Mouse (Mus musculus): ENCODE data around the gene Kcnk3.

The Kcnk3 gene

DNA sequence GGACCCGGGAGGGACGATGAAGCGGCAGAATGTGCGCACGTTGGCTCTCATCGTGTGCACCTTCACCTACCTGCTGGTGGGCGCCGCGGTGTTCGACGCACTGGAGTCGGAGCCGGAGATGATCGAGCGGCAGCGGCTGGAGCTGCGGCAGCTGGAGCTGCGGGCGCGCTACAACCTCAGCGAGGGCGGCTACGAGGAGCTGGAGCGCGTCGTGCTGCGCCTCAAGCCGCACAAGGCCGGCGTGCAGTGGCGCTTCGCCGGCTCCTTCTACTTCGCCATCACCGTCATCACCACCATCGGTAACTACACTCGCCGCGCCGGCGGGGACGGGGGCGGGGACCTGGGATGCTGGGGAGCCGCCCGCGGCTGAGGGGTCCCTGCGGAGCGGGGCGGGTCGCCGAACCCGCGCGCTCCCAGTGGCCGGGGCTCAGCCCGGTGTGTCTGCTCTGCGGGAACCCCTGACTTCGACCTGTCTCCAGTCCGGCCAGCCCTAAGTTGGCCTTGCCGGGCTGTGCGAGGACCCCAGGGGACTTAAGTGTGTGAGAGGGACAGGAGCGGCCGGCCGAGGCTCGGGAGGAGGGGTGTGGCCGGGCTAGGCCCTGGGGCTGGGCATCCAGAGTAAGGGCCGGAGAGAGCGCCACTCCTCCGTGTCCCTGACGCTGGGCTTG is 465 bp downstream of the Kcnk3 start:
- DNase-seq (ENCODE audit: low read depth): no peak

GRCm38 (mm10) chr5:30589069-30589468 is 1.1 kb downstream of the Kcnk3 start:
- no peak for DNase-seq (ENCODE audit: low read depth)

DNA sequence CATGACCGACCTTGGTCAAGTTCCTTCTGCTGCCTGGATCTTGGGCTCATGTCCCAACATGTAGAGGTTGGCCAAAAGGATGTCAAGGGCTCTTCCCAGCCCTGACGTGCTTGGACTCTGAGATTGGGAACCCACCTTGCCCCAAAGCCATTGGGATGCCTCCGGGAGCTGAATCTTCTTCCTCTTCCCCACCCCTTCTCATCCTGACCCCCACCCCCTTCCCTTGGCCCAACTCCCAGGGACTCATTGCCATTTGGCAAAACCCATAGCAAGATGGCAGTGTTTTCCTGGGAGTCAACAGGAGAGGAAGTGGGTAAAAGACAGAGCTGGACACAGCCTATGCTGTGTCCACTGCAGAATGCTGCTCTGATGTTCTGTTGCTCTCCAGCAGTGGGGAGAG is 1.6 kb downstream of the Kcnk3 start:
- no peak for DNase-seq (ENCODE audit: low read depth)

DNA sequence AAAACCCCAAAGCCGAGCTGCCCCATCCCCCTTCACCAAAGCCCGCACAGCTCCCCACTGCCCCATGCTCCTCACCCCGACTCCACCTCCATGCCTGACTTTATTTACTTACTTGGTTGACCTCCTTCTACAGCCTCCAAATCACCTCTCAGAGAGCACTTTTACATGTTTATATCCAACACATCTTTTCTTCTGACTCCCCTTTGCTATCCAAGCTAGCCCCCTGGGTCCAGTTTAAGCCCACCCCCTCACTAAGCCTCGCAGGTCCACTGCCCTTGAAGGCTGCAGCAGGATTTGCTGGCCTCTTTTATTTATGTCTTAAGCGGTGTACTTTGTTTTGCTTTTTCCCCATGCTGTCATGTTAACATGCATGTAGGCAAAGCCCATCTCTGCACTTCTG is 2.3 kb downstream of the Kcnk3 start:
- DNase-seq (ENCODE audit: low read depth): no peak

DNA sequence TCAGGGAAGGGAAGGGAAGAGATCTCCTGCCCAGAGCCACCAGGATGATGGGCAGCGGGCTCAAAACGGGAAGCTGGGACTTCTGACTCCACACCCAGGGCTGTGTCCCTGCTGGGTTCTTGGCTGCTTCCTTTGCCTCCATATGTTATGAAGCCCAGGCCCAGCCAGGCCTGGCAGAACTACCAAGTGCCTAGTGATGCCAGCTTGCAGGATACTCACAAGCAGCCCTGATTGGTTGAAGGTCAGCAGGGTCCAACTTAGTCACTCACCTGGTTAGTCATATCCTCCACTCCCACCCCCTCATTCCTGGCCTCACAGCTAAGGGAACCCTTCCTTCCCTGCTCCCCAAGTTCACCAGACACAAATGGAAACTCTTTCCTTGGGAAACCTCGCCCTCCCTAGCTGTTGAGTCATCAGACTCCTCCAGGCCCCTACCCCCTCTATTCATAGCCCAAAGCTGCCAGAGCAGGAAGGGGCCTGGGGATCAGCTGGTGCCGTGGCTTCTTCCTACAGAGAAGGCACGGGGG is 3.3 kb downstream of the Kcnk3 start:
- DNase-seq (ENCODE audit: low read depth): no peak

DNA sequence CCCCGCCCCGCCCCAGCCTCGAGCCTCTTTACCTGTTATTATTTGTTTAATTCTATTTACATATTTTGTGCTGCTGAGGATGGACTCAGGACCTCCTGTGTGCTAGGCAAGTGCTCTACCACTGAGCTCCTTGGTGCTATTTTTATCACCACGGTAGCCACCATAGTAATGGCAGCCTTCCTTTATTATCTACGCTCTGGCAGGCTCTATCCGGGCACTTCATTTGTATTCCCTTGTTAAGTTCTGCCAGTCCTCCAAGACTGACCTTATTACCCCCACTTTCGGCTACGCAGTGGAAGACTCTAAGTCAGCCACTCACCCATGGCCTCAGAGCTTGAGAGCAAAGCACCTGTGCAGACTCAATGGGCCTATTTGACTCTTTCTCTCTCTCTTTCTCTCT is 3.8 kb downstream of the Kcnk3 start:
- DNase-seq (ENCODE audit: low read depth): no peak

GRCm38 (mm10) chr5:30592279-30592980 is 4.5 kb downstream of the Kcnk3 start:
- no peak for DNase-seq (ENCODE audit: low read depth)

- no peak for DNase-seq (ENCODE audit: low read depth)
Observed at GRCm38 (mm10) chr5:30593360-30593759, 5.4 kb downstream of the Kcnk3 start.

- DNase-seq (ENCODE audit: low read depth): no peak
Observed at GRCm38 (mm10) chr5:30593811-30594504, 6.0 kb downstream of the Kcnk3 start.

DNA sequence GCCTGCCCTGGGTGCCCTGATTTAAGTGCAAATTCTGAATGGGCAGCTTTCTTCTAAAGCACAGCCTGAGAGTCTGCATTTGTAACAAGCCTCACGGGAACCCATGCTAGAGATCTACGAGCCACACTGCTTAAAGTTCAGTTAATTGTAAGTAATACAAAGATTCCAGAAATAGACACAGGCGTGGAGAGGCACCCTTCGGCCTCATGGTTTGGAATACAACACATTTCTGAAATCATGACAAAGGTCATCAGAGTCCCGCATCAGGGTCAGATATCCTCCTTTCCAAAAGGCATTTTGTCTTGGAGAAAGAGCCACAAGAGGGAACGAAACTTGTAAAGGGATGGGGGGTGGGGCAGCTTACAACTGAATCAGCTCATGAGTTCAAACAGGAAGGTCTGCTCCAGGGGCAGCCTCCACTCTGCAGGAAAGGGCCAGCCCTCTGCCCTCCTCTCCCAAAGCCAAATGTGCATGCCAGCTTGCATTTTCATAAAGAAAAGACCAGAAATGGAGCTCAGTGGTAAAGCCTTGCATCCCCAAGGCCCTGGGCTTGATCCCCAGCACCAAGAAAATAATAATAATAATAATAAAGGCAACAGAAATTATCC is 7.1 kb downstream of the Kcnk3 start:
- DNase-seq (ENCODE audit: low read depth): no peak

GRCm38 (mm10) chr5:30601397-30601796 is 13.4 kb downstream of the Kcnk3 start:
- no peak for DNase-seq (ENCODE audit: low read depth)

GRCm38 (mm10) chr5:30603255-30603654 is 15.3 kb downstream of the Kcnk3 start:
- no peak for DNase-seq (ENCODE audit: low read depth)

DNA sequence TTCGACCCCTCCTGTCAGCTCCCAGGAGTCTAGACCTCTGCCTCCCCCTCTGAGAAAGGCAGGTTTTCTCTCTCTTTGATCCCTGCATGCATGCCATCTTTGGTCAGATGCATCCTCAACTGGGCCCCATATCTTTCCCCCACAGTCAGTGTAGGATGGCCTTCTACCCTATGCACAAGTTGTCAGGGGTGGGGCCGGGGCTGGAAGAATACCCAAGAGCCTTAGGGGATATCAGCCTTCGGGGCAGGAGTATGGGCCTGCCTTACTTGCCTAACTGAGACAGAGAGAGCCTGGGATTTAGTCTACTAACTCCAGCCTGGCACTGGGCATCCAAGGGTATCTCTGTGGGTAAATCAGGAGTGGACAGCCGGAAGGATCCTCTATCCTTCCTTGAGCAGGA is 16.0 kb downstream of the Kcnk3 start:
- no peak for DNase-seq (ENCODE audit: low read depth)

DNA sequence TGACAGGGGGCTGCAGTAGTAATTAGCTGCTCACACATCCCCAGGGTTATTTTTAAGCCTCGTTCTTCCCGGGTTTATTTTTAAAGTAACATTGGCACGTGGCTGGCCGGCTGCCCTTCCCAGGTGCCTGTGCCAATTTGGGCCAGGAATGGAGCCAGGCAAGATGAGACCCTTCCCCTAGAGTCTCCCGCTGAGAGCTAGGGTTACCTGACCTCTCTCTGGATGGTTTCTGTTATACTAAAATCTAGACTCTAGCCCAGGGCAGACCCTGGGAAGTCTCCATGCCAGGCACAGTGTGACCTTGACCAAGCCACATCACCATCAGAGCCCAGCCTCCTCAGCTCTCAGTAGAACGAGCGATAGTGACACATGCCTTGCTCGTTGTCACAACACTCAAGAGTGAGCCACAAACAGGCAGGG is 16.8 kb downstream of the Kcnk3 start:
- no peak for DNase-seq (ENCODE audit: low read depth)

GRCm38 (mm10) chr5:30605649-30606048 is 17.7 kb downstream of the Kcnk3 start:
- DNase-seq (ENCODE audit: low read depth): no peak

- no peak for DNase-seq (ENCODE audit: low read depth)
Observed at GRCm38 (mm10) chr5:30606424-30607073, 18.6 kb downstream of the Kcnk3 start.

DNA sequence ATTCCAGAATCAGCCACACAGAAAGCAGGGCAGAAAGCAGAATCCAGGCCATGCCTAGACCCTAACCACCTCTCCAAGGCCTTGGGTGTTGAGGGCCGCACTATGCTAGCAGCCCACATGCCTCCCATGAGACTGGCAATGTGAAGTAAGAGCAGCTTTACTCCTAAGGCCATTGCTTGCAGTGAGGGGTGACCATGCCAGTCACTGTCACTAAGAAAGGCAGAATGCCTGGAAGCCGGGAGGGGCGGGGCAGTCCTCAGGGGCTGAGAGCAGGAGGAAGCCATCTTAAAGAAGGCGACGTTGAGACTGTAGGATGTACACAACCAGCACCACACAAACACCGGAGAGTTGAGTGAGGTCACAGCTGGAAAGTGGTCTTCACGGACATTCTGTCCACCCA is 21.1 kb downstream of the Kcnk3 start:
- no peak for DNase-seq (ENCODE audit: low read depth)

DNA sequence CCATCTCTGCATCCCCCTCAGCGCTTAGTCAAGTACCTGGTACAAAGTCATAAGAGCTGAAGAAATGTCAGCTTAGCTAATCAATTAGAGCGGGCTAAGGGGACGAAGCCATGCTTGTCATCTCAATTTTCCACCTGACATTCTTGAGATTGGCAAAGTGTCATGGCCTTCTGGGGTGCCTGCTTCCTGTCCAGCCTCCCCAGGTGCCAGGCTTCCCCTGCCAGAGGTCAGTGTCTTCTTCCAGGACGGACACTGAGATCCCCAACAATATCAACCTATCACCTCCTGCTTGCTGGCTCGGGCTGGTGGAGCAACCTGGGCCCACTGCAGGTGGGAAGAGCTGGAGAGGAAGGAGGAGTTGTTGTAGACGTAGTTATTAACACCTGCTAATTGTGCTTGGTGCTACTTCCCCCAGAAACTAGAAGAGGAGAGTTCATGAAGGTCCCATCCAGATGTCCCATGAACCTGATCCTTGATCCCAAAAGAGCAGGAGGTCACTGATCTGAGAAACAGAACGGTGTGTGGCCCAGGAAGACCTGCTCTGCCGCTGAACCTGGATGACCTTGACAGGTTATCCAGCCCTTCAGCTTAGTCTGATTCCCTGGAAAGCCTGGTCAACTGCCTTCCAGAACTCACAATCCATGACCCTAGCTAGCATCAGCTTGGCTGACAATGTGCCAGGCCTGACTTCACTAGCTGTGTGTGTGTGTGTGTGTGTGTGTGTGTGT is 22.1 kb downstream of the Kcnk3 start:
- DNase-seq (ENCODE audit: low read depth): no peak

DNA sequence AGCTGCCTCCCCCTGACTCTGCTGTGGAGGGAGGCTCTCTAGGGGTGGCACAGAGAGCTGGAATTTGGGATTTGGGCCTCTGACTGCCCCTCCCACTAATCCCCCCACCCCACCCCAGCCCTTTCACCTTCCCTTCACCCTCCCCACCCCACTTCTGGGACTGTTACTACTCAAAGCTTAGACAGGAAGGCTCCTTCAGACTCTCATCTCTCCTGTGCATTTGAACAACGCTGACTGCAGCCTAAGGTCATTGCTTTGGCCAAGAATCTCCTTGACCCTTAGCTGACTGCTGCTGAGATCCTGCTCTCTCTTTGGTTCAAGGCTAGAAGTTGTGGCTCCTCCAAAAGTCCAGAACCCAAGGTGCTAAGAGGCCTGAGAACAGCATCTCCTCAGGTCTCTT is 23.1 kb downstream of the Kcnk3 start:
- no peak for DNase-seq (ENCODE audit: low read depth)

DNA sequence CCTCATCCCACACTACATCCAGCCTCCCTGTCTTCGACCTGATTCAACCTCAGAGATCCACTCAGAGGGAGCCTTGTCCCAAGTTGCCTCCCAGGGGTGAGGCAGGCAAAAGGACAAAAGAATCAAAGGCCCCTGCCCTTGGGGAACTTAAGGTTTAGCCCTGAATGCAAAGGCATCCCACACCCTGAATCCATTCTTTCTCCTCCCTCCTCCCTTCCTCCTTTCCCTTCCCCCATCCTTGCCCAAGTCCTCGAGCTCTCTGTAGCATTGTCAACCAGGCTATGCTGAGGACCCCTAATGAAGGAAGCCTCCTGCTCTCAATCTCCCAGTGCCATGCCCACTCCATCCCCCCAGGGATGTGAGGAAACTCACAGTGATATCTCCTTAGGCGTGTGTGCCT is 23.7 kb downstream of the Kcnk3 start:
- DNase-seq (ENCODE audit: low read depth): no peak

DNA sequence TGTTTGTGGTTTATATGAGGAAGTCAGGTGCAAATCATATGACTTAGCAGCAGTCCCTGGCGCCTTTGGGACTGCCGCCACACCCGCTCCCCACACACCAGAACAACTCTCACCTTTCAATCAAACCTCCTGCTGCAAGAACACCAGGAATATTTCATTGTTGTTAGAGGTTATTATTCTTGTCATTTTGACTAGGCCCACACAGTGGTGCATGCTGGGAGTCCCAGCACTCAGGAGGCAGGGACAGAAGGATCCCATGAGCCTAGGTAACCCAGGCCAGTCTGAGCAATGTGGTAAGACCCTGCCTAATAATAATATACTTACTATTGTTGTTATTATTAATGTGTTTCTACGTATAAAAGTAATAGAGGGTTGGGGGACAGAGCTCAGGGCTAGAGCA is 24.6 kb downstream of the Kcnk3 start:
- DNase-seq (ENCODE audit: low read depth): no peak
